Mouse (Mus musculus) liver, embryonic 14.5 days (tissue): ENCODE results near the gene Myh14.

Source experiments
- CTCF ChIP-seq: IDR thresholded peaks from 2 replicates; pipeline ENCODE4 v1.5.1; 2016; ENCODE audit warnings: antibody characterized with exemption, low read depth, control low read depth
- EP300 ChIP-seq: IDR thresholded peaks from 2 replicates; pipeline ENCODE4 v1.6.1; 2016; ENCODE audit warnings: antibody characterized with exemption, low read depth

DNA sequence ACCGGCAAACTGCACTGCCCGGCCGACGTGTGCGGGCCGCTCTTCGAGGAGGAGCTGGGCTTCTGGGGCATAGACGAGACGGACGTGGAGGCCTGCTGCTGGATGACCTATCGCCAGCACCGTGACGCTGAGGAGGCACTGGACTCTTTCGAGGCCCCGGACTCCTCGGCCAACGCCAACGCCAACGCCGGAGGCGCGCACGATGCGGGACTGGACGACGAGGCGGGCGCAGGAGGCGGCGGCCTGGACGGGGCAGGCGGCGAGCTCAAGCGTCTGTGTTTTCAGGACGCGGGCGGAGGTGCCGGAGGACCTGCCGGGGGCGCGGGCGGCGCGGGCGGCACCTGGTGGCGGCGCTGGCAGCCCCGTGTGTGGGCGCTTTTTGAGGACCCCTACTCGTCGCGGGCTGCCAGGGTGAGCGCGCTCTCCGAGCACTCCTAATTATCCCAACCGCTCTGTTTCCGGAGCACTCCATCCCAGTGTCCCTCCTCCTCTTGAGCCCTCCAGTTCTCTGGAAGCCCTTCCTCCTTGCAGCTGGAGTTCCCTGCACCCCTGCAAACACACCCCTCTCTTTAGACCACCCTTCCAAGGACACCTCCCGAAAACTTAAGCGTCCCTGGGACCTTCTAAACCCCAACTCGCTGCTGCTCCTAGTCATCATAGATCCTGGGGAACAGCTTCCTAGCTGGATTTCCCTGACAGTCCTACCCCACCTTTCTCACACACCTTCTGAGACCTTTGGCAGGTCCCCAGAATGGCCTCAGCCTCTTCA, 79.1 kb downstream of the Myh14 start:
- no peak for TF ChIP-seq EP300
- no peak for TF ChIP-seq CTCF
